Mouse (Mus musculus) E14TG2a.4 (cell line): ENCODE measurements around the gene D16Ertd472e.

Source experiments
- CTCF ChIP-seq: conservative IDR thresholded peaks from 2 replicates; pipeline ENCODE4 v1.5.1; 2014; ENCODE audit warnings: low read length
- POU5F1 ChIP-seq: IDR thresholded peaks from 2 replicates; pipeline ENCODE4 v1.6.1; 2014; ENCODE audit warnings: low read length, borderline replicate concordance

GRCm38 (mm10) chr16:78575852-78576477, 543 bp downstream of the D16Ertd472e start:
- TF ChIP-seq CTCF (no peak), POU5F1 (no peak)
